Comparison of ENCODE assay signal across 9 mouse cellular contexts in the genomic region with DNA sequence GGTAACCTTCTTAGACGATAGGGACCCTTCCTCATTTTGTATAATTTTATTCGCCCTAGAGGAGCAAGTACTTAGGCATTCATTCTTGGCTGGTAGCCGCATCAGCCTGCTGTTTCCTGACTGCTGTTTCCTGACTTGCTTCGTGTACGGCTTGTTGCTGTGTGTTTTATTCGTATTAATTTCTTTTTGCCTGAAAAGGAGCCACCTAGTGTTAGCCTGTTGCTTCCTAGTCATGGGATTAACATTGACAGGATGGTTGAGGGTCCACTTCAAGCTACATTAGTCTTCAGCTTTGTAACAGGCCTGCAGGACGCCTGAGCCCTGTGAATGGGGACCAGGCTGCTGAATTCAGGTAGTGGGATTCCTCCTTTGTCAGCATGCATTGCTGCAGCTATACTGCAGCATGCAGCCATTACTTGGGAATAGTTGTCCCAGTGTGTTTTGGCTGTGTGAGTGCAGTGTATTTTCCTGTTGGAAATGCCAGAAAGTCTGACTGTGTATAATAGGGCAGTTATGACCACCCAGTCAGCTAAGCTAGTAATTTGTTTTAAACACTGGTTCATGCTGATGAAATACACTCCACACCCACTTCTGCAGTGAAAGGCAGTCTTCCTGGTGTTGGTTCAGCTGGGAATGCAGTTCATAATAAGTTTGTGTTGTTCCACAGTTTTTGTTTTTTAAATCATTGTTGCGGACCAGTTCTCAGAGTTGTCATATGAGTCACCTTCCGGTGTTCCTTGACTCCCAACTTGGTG. TPM values are rescaled to one million over a fixed set of nuclear protein-coding genes. Genes with fewer than 3 reads are reported as not detected.
A peak's percentile ranks its signal among the peaks of the same experiment; 100 is the strongest.
DNase-seq lines count a peak whose midpoint lies in the region; ATAC-seq lines count a peak whose summit lies in the region.
"Had no signal": no experiment of that assay in that cellular context is flagged by ENCODE, and none has a peak within 500 bp of the region (broad histone marks: within the 10 kb centered on the region; RNA-seq: fewer than 3 reads in every experiment).

No protein-coding gene starts in this region.

- H3K4me1 ChIP-seq in kidney, embryonic 15.5 days, result peaks cover 60% of the 10 kb centered on the region
- peaks cover 4% of the 10 kb centered on the region; the same call in 1 of the 2 replicates for H3K4me1 ChIP-seq in embryonic facial prominence, embryonic 11.5 days (ENCODE audit: control insufficient read depth, insufficient read depth, low read length)

- ATAC-seq in kidney, embryonic 15.5 days (replicated peaks; ENCODE audit: low FRiP score), result no peak
- no peak for ATAC-seq in embryonic facial prominence, embryonic 11.5 days (replicated peaks; ENCODE audit: insufficient number of reproducible peaks, low FRiP score, low TSS enrichment, low read depth)
- ATAC-seq in inflammation-experienced regulatory T-cells, adult 6 months, result no peak

- no peak overlapping the region for H3K9ac ChIP-seq in kidney, embryonic 15.5 days
- no peak overlapping the region for H3K9ac ChIP-seq in embryonic facial prominence, embryonic 11.5 days (replicated peaks; ENCODE audit: low read length)
- H3K9ac ChIP-seq: neural tube, embryonic 15.5 days had no signal

- DNase-seq in kidney, adult 11 months, result no peak
- peak; percentile 30 for DNase-seq in NIH3T3 (ENCODE audit: low read depth)
- DNase-seq in embryonic facial prominence, embryonic 11.5 days (ENCODE audit: low spot score), result no peak
- DNase-seq in kidney, postnatal 4 days, result peak; percentile 16 to 45
- no peak for DNase-seq in urinary bladder, postnatal 10 days (ENCODE audit: low spot score)
- DNase-seq in layer of hippocampus, adult 9-11 months, result no peak

- no peak overlapping the region for H3K4me3 ChIP-seq in kidney, embryonic 15.5 days (replicated peaks)
- no peak overlapping the region for H3K4me3 ChIP-seq in embryonic facial prominence, embryonic 11.5 days (ENCODE audit: low read depth, low read length)
- H3K4me3 ChIP-seq: neural tube, embryonic 15.5 days had no signal

- peak overlapping the region; percentile 22; the same call in 1 of the 2 replicates for H3K4me2 ChIP-seq in kidney, embryonic 15.5 days
- H3K4me2 ChIP-seq in embryonic facial prominence, embryonic 11.5 days (ENCODE audit: low read depth, low read length), result no peak overlapping the region
- H3K4me2 ChIP-seq: neural tube, embryonic 15.5 days had no signal

- H3K36me3 ChIP-seq in kidney, embryonic 15.5 days, result peaks cover 3% of the 10 kb centered on the region; the same call in 1 of the 2 replicates
- no peaks in the 10 kb centered on the region for H3K36me3 ChIP-seq in embryonic facial prominence, embryonic 11.5 days (replicated peaks; ENCODE audit: control insufficient read depth, insufficient read depth, low read depth, low read length)
- H3K36me3 ChIP-seq: neural tube, embryonic 15.5 days had no signal

- peak overlapping the region; percentile 75 for H3K27ac ChIP-seq in kidney, embryonic 15.5 days
- H3K27ac ChIP-seq in embryonic facial prominence, embryonic 11.5 days (replicated peaks; ENCODE audit: low read depth, low read length), result 0 out of 2 replicates have a peak overlapping the region, but pooled peaks have one; percentile 29
- H3K27ac ChIP-seq: neural tube, embryonic 15.5 days had no signal

- 49% methylated on average over 9 of the region's 9 CpGs for WGBS in kidney, embryonic 15.5 days
- 56% methylated on average over 9 of the region's 9 CpGs for WGBS in embryonic facial prominence, embryonic 11.5 days

- no peaks in the 10 kb centered on the region for H3K9me3 ChIP-seq in kidney, embryonic 15.5 days (replicated peaks)
- no peaks in the 10 kb centered on the region for H3K9me3 ChIP-seq in embryonic facial prominence, embryonic 11.5 days (replicated peaks; ENCODE audit: control insufficient read depth, low read length)
- H3K9me3 ChIP-seq: neural tube, embryonic 15.5 days had no signal

- H3K27me3 ChIP-seq in kidney, embryonic 15.5 days, result no peaks in the 10 kb centered on the region
- no peaks in the 10 kb centered on the region for H3K27me3 ChIP-seq in embryonic facial prominence, embryonic 11.5 days (ENCODE audit: control insufficient read depth, insufficient read depth, low read length)
- H3K27me3 ChIP-seq: neural tube, embryonic 15.5 days had no signal

RNA-seq across cellular contexts. Expression of a gene that starts 19.4 kb away (rescaled TPM):
- polyA plus RNA-seq in kidney, embryonic 15.5 days (2015; fragmentation: Nextera tagmentation; extraction: Ambion mirVana), result 38.1 and 39.8 TPM in 2 replicates
- 26.8 and 28.4 TPM in 2 replicates for polyA plus RNA-seq in embryonic facial prominence, embryonic 11.5 days (2014; fragmentation: Nextera tagmentation; extraction: Ambion mirVana)
- 10 to 100 TPM; 24.7 to 30.0 (median 28.7) TPM for polyA plus RNA-seq in inflammation-experienced regulatory T-cells, adult 6 months (2017; shearing (Covaris generic))

Comparison
In these comparisons a context has a peak if more than half of its experiments do, and no peak if none do; other contexts are left out.
1. DNase-seq: peak in NIH3T3 (single experiment) and kidney, postnatal 4 days (2 of 2); none in kidney, adult 11 months (single experiment), embryonic facial prominence, embryonic 11.5 days (single experiment), urinary bladder, postnatal 10 days (single experiment) and layer of hippocampus, adult 9-11 months (single experiment).